Mouse (Mus musculus) ES-Bruce4 (cell line): Measurements from ENCODE around the gene Iqcd.

Experiments used
- CTCF ChIP-seq: IDR thresholded peaks from one replicate; pipeline ENCODE4 v1.8.1; 2011; ENCODE audit warnings: low read depth, low read length
- EP300 ChIP-seq: IDR thresholded peaks from 2 replicates; pipeline ENCODE4 v1.6.1; 2011; ENCODE audit warnings: low read depth, low read length; ENCODE audit not compliant: insufficient read depth
- POLR2A ChIP-seq: IDR thresholded peaks from one replicate; pipeline ENCODE4 v1.8.1; 2011; ENCODE audit warnings: low read length; ENCODE audit not compliant: insufficient read depth

DNA sequence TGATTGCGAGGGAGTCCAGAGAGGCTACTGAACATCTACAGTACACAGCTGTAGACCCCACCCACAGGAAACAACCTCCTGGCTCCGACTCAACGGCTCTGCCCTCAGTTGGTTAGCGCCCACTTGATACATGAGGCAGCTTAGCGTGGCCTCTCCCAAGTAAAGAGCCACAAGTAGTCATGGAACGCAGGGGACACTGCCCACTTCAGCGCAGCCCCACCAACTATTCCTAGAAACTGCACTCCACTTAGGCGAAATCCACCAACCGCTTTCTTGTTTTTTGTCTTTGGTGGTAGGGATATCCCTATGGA, 1.2 kb upstream of the Iqcd start:
- TF ChIP-seq EP300 (no peak), CTCF (no peak), POLR2A (no peak)
